Mouse (Mus musculus) lung, postnatal 10 days (tissue): Measurements from ENCODE around the gene March7.

Experiments
- DNase-seq: peaks from one replicate; pipeline ENCODE4 v3.0.0; 2021

The March7 gene

DNA sequence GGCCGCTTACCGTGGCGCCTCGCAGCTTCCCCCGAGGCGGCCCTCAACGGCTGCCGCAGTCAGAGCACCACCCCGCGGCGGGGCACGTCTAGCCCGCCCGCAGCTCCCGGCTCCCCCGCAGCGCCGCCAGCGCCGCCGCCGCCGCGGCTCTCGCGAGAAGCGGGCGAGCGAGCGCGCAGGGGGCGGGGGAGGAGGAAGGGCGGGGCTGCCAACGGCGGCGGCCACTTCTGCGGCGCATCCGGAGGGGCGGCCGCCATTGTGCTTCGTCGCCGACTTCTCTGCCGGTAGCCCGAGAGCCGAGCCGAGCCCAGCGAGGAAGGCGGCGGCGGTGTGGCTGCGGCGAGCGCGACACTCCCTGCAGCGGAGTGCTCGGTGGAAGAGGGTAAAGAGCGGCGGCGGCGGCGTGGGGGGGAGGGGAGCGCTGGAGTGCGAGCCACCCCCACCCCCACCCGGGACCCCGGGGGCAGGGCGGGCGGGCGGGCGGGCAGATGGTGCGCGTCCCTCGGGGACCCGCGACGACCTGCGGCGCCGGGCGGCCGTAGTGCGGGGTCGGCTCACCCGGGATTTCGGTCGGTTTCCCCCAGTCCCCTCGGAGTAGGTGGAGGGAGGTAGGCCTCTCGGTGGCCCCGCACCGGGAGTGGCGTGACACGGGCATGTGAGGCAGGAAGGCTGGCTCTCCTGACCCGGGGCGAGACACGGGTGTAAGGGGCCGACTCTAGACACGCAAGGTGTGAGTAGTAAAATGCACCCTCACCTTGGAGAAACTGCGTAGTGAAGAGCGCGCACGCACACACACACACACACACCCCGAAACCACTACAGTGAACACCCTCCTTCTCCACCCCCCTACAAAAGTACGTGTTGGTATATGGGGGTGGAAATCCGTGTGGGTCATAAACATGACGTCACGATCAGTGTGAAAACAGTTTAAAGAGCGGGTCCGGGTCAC is at the start of gene March7, which contains the start of gene Baz2b:
March7 (plus strand) TSS at position 185 of the 949 bp plus-strand sequence.
Baz2b (minus strand) TSS at position 137 of the 949 bp plus-strand sequence.
- DNase-seq: peak; percentile 91

GRCm38 (mm10) chr2:60163744-60164143 is 45.9 kb upstream of the March7 start:
- DNase-seq: no peak

GRCm38 (mm10) chr2:60165679-60166078 is 44.0 kb upstream of the March7 start:
- DNase-seq: no peak

GRCm38 (mm10) chr2:60166878-60167277 is 42.8 kb upstream of the March7 start:
- DNase-seq: no peak

DNA sequence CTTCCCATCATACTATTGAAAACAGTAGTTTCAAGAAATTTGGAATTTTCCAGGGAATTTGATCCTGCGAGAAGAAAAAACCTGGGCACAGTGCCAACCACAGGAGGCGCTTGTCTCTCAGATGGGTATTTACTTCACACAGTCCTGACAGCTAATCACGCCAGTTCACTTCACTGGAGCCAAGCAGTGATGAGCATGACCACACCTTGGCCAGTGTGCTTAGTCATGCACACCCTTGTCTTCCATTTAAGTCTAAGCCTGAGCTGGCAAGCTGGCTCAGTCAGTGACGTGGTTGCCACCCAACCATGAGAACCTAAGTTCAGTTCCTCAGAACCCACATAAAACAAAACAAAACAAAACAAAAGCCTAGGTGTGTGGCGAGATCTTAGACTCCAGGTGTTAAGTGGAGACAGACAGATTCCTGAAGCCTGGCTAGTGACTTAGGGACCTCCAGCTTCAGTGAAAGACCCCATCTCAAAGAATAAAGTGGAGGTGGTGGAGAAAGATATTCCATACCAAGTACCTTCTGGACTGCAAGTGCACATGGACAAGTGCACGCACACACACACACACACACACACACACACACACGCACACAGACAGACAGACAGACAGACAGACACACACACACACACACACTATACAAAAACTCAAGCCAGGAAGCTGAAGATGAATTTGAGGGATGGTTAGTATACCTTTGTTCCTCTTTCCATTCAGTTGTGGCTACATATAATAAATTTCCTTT is 37.7 kb upstream of the March7 start:
- DNase-seq: peak; percentile 29

DNA sequence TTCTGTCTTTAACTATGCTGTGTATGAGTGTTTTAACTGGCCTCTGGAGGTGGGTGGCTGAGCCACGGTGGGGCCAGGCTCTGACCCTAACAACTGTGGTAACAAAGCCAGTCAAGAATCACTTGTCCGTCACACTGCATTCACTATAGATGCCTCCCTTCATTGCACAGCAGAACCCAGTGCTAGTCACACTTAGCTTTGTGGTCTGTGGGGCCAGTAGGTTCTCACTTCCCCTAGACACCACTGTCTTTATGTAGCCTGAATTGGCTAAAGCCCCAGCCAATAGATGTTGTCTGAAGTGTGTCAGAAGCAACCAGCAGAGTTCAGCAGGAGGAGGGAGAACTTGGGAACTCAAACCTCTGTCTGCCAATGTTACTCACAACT is 37.2 kb upstream of the March7 start:
- DNase-seq: peak; percentile 5

DNA sequence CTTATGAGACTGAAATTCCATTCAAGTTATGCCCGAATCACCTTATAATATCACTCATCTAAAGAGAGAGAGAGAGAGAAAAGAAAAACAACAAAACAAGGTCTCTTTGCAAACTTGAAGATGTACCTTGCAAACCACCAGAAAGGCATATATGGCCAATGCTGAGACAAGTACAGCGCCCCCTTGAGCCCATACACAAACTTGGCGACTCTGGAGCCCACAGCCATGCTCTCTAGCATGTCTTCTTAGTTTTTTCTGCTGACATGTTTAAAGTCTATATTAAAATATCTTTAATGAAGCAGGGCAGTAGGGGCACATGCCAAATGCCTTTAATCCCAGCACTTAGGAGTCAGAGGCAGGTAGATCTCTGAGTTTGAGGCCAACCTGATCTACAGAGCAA is 36.5 kb upstream of the March7 start:
- no peak for DNase-seq

DNA sequence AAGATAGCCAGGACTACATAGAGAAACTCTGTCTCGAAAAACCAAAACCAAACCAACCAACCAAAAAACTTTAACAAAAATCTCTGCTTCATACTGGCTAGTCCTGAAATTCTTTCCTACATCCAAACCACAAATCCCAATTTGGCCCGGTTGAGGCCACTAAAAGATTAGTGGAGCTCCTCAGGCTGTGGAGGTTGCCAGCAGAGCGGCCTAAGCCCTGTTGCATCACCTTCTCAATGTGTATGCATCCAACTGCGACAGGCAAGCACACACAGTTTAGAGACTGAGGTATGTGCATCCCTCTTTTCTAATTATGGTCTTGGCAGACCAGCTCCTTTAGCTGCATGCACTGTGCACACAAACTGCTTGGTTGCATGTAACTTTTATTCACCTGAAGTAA is 36.1 kb upstream of the March7 start:
- DNase-seq: no peak

DNA sequence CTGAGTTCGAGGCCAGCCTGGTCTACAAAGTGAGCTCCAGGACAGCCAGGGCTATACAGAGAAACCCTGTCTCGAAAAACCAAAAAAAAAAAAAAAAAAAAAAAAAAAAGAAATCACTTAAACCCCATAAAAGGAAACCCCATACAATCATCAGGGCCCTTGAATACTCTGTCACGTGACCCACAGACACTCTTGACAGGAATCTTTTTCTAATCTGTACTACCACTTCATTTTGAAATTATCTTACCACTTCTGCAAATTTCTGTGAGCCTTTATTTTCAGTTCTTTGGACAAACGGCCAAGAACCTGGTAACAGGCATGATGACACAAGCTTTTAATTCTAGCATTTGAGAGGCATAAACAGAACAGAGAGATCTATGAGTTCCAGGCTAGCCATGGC is 34.6 kb upstream of the March7 start:
- DNase-seq: no peak

DNA sequence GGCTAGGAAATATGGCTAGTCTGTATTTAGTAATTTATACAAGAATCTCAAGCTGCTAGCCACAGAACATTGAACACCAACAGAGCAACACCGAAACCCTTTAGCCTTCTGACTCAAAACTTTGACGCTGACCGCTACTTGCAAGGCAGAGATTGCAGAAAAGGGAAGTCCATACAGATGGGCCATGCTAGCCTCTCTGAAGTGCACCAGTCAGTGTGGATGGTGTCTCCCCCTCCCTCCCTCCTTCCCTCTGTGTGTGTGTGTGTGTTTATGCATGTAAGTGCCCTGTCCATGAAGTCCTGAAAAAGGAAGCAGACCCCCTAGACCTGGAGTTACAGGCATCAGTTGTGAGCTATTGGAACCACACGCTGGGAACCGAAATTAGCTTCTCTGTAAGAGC is 33.6 kb upstream of the March7 start:
- DNase-seq: no peak

DNA sequence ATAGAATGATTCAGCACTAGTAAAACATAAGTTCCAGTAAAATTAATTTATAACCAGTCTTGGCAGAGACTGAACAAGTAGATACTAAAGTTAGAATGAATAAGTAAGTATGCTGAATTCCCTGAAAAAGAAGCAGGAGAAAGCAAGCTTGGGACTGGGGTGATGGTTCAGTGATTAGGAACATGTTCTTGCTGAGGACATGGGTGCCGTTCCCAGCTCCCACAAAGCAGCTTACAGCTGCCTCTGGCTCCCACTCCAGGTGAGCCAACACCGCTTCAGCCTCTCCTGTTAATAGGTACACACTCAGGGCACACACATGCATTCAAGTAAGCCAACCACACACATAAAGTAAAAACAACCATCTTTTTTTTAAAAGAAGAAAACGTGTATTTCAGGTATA is 32.2 kb upstream of the March7 start:
- DNase-seq: no peak

GRCm38 (mm10) chr2:60181696-60182095 is 28.0 kb upstream of the March7 start:
- DNase-seq: no peak

DNA sequence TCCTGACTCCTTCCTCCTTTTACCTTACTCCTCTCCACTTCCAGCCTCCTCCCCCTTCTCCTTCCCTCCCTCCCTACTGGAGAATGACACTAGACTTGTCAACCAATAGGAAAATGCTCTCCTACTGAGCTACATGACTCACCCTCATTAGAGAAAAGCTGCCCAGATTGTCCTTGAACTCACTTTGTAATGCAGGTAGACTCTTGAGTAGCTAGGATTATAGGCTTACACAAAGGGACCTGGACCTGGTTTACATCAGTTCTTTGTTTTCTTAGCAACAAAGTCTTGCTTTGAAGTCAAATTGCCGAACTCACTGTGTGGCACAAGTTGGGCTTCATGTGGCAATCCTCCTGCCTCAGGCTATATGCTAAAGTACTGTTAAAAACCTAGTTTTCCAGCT is 12.8 kb upstream of the March7 start:
- no peak for DNase-seq

- DNase-seq: no peak
Measured at GRCm38 (mm10) chr2:60200051-60200562, 9.6 kb upstream of the March7 start.

DNA sequence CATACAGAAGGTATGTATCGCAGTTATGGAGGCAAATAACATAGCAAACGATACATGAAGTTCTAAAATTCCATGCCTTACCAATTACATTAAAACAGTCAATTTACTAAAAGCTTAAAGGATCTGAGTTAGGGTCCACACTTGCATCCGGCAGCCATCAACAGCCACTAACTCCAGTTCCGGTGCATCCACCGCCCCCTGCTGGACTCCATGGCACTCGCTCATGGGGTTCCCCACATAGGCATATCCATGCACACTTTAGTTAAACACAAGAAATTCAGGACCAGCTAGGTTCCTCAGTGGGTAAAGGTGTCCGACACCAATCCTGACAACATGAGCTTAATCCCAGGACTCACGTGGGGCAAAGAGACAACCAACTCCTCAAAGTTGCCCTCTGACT is 9.0 kb upstream of the March7 start:
- DNase-seq: peak; percentile 77

- DNase-seq: no peak
Measured at GRCm38 (mm10) chr2:60202900-60203530, 6.7 kb upstream of the March7 start.

DNA sequence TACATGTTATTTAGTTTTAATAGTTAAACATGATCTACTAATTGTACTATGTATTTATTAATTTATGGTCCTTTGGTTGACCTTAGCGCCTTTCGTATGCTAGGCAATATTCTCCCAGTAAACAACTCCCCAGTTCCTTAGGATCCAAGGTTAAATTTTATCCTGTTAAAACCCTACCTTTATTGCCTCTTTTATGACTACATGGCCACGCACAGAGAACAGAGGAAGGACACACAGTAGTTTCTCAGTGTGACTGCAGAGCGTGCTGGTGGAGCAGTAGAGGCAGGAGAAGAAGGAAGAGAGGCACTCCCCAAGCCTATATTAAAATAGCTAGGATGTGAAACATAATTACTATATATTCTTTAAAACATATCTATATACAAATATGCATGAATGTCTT is 6.0 kb upstream of the March7 start:
- no peak for DNase-seq

DNA sequence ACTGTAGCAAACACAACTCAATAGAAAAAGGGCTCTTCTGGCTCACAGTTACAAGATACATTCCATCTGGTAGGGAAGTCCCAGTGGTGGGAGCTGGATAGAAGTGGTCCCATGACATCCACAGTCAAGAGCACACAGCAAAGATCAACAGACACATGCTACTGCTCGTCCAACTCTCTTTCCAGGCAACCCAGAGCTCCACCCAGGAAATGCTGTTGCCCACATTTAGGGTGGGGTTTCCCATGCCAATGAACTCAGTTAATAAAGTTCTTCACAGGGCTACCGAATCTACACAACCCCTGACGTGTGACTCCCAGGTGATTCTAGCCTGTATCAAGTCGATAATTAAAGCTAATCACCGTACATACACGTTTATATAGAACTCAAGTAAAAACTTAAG is 5.5 kb upstream of the March7 start:
- no peak for DNase-seq

DNA sequence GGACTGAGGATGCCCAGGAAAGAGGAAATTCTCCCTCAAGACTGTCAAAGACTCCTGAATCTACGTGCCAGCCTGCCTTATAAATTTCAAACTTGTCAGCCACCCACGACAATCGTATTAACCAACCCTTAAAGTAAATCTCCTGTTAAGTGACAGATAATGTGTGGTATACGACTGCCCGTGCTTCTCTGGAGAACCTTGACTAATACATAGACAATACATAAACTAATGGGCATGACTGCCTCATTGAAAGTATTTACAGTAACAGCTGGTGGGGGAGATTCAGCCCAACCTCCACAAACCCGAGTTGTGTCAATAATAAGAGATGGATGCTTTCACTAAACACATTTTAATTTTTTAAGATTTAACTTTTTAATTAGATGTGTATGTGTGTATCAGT is 3.9 kb upstream of the March7 start:
- DNase-seq: no peak

- peak; percentile 66 for DNase-seq
Measured at GRCm38 (mm10) chr2:60209122-60209611, 520 bp upstream of the March7 start.

DNA sequence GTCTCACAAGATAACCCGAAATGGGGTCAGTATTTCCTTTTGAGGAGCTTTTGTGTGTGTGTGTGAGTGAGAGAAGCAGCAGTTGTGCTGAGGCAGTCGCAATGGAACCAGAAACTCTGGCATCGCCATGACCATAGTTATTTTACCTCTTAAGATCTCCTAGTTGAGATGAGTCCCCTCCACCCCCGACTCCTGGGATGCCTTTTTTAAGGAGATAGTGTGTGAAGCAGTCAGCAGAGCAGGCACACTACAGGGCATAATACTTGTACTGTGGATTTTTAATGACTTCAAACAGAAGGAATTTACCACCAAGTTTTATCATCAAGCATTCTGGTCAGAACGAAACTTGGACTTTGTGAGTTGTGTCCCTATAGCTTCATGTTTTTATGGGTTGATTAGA is 1.1 kb downstream of the March7 start:
- DNase-seq: no peak

DNA sequence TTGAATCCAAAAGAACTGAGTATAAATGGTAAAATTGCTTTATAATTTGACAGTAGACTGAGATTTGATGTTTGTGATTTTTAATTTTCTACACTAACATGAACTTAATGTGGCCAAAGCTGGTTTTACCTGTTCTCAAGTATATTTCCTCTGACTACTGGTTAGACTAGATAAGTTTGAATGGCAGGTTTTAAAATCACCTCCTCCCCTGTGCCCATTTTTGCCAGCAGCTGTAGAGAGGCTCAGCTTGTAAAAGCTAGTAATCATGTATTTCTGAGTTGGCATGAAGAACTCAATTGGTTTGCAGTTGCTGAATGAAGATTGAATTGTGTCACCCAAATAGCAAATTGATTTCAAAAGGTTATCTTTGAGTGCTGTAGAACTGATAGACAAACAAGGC is 2.8 kb downstream of the March7 start:
- no peak for DNase-seq

DNA sequence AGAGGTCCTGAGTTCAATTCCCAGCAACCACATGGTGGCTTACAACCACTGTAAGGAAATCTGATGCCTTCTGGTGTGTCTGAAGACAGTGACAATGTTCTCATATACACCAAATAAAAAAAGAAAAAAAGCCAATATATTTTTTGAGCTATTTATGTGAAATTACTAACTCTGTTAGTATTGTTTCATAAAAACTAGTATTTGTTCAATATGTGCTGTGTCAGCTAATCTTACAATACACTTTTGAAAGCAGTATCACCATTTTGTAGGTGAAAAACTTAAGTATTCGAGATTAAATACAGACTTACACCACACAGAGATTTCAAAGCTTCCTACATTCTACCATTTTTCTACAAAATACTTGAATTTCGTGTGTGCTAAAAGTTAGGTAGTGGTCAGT is 5.0 kb downstream of the March7 start:
- no peak for DNase-seq
